Mouse (Mus musculus): ENCODE results near the gene Safb. TPM values are rescaled to one million over a fixed set of nuclear protein-coding genes. Genes with fewer than 3 reads are reported as not detected.
A peak's percentile ranks its signal among the peaks of the same experiment; 100 is the strongest.
"Not testable (repeated sequence)": the region's sequence is repeated elsewhere in the genome, so short reads cannot be mapped to it uniquely, and the experiment has no call there.

Safb gene
- total and polyA plus RNA-seq, 3 experiments: 67.0 to 151 (median 121) TPM

GRCm38 (mm10) chr17:56626260-56626659, 41.6 kb downstream of the Safb start:
- TF ChIP-seq TAL1 (conservative IDR thresholded peaks at IDR 0.05; ENCODE audit: low read depth, low read length): no peak
- TF ChIP-seq POLR2AphosphoS5 (IDR thresholded peaks at IDR 0.05; ENCODE audit: insufficient replicate concordance, low read depth, low read length): no peak
- peaks cover 42% of the 10 kb centered on the region for H3K36me3 ChIP-seq (replicated peaks)
- peak; percentile 16 for DNase-seq (ENCODE audit: low spot score)
- peaks cover 4% of the 10 kb centered on the region; the same call in 1 of the 2 replicates for H3K27me3 ChIP-seq (ENCODE audit: insufficient read depth, low read length)
- peaks cover 50% of the 10 kb centered on the region for H3K4me1 ChIP-seq (ENCODE audit: insufficient read depth, low read depth, low read length)
- H3K9me3 ChIP-seq (replicated peaks): peaks cover 2% of the 10 kb centered on the region; the same call in 1 of the 2 replicates
- no peak for ATAC-seq (ENCODE audit: extremely low read depth, insufficient number of reproducible peaks, low FRiP score, poor library complexity, severe bottlenecking)
- peak overlapping the region; percentile 94 for H3K4me3 ChIP-seq (ENCODE audit: low read depth, low read length)

GRCm38 (mm10) chr17:56626754-56627470, 42.3 kb downstream of the Safb start, which contains the start of gene Lonp1:
Gene Lonp1 (minus strand): TSS chr17:56626887.
- peaks cover 46% of the 10 kb centered on the region for H3K4me1 ChIP-seq (ENCODE audit: insufficient read depth, low read depth, low read length)
- peaks cover 2% of the 10 kb centered on the region; the same call in 1 of the 2 replicates for H3K9me3 ChIP-seq (replicated peaks)
- H3K27me3 ChIP-seq (ENCODE audit: insufficient read depth, low read length): peaks cover 7% of the 10 kb centered on the region
- peak; percentile 84 for ATAC-seq (ENCODE audit: extremely low read depth, insufficient number of reproducible peaks, low FRiP score, poor library complexity, severe bottlenecking)
- no peak for TF ChIP-seq POLR2AphosphoS5 (IDR thresholded peaks at IDR 0.05; ENCODE audit: insufficient replicate concordance, low read depth, low read length)
- no peak for TF ChIP-seq CTCF (IDR thresholded peaks at IDR 0.05; ENCODE audit: low read depth, low read length)
- TF ChIP-seq GATA1 (IDR thresholded peaks at IDR 0.05; ENCODE audit: borderline replicate concordance, low read length): no peak
- no peak for TF ChIP-seq TAL1 (conservative IDR thresholded peaks at IDR 0.05; ENCODE audit: low read depth, low read length)
- no peak for TF ChIP-seq GATA2 (IDR thresholded peaks at IDR 0.05; ENCODE audit: borderline replicate concordance, low read depth, low read length)
- peak within 1 kb of the TSS; percentile 94 for H3K4me3 ChIP-seq (ENCODE audit: low read depth, low read length)
- DNase-seq (ENCODE audit: low spot score): peak; percentile 81
- peaks cover 37% of the 10 kb centered on the region for H3K36me3 ChIP-seq (replicated peaks)

DNA sequence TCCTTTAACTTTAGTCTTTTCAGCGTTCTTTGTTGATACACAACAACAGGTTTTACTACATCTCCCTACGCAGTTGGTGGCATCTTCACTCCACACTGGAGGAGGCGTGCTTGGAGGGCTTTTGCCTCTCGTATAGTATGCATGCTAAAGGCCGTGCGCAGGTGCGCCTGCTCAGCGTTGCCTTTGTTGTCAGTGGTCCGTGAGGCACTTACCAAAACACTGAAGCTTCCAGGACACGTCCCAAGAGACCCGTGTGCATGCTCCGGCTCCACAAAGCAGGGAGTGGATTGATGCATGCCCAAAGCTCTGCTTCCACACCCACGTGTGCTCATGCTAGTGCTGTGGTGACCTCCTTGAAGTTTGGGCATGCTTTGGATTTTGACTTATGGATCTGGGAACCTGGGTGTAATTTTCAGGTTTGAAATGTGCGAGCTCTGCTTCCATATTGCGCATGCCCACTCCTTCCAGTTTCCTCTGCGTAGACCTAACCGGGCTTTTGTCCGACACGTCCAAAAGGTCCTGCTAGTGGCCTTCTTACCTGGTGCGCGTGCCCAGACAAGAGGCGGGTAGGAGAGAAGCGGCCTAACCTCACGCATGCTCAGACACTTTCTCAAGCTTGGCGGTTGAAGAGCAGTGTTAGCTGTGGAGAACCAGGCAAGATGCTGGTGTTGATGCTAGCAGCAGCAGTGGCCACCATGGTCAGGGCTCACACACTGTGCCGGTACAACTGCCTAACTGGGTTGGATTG, 43.1 kb downstream of the Safb start, which contains the start of gene Catsperd:
TSS of gene Catsperd (plus strand) at position 614 of the 748 bp plus-strand sequence.
- Histone ChIP-seq H3K9me3 (replicated peaks) (peaks cover 2% of the 10 kb centered on the region; the same call in 1 of the 2 replicates), H3K4me3 (ENCODE audit: low read depth, low read length) (peak within 1 kb of the TSS; percentile 94), H3K4me1 (ENCODE audit: insufficient read depth, low read depth, low read length) (peaks cover 45% of the 10 kb centered on the region), H3K27me3 (ENCODE audit: insufficient read depth, low read length) (peaks cover 12% of the 10 kb centered on the region), H3K36me3 (replicated peaks) (peaks cover 29% of the 10 kb centered on the region)
- ATAC-seq (ENCODE audit: extremely low read depth, insufficient number of reproducible peaks, low FRiP score, poor library complexity, severe bottlenecking) (no peak), DNase-seq (ENCODE audit: low spot score) (peak; percentile 28)
- no peak for TF ChIP-seq TAL1 (conservative IDR thresholded peaks at IDR 0.05; ENCODE audit: low read depth, low read length)
- TF ChIP-seq POLR2AphosphoS5 (IDR thresholded peaks at IDR 0.05; ENCODE audit: insufficient replicate concordance, low read depth, low read length): no peak
- no peak for TF ChIP-seq GATA1 (IDR thresholded peaks at IDR 0.05; ENCODE audit: borderline replicate concordance, low read length)
- no peak for TF ChIP-seq GATA2 (IDR thresholded peaks at IDR 0.05; ENCODE audit: borderline replicate concordance, low read depth, low read length)
- no peak for TF ChIP-seq CTCF (IDR thresholded peaks at IDR 0.05; ENCODE audit: low read depth, low read length)

GRCm38 (mm10) chr17:56629800-56630781, 45.5 kb downstream of the Safb start:
- not testable (repeated sequence) for ATAC-seq (ENCODE audit: extremely low read depth, insufficient number of reproducible peaks, low FRiP score, poor library complexity, severe bottlenecking); H3K4me3 ChIP-seq (ENCODE audit: low read depth, low read length); H3K9me3 ChIP-seq (replicated peaks); DNase-seq (ENCODE audit: low spot score); H3K36me3 ChIP-seq (replicated peaks)
- peaks cover 34% of the 10 kb centered on the region for H3K27me3 ChIP-seq (ENCODE audit: insufficient read depth, low read length)
- peaks cover 26% of the 10 kb centered on the region for H3K4me1 ChIP-seq (ENCODE audit: insufficient read depth, low read depth, low read length)

GRCm38 (mm10) chr17:56631807-56632206, 47.2 kb downstream of the Safb start:
- Histone ChIP-seq H3K9me3 (replicated peaks) (peaks cover 2% of the 10 kb centered on the region; the same call in 1 of the 2 replicates), H3K36me3 (replicated peaks) (no peaks in the 10 kb centered on the region), H3K27me3 (ENCODE audit: insufficient read depth, low read length) (peaks cover 43% of the 10 kb centered on the region), H3K4me1 (ENCODE audit: insufficient read depth, low read depth, low read length) (peaks cover 19% of the 10 kb centered on the region), H3K4me3 (ENCODE audit: low read depth, low read length) (no peak overlapping the region)
- no peak for DNase-seq (ENCODE audit: low spot score)
- ATAC-seq (ENCODE audit: extremely low read depth, insufficient number of reproducible peaks, low FRiP score, poor library complexity, severe bottlenecking): no peak
- TF ChIP-seq CTCF (IDR thresholded peaks at IDR 0.05; ENCODE audit: low read depth, low read length): no peak
- no peak for TF ChIP-seq POLR2AphosphoS5 (IDR thresholded peaks at IDR 0.05; ENCODE audit: insufficient replicate concordance, low read depth, low read length)
- TF ChIP-seq GATA2 (IDR thresholded peaks at IDR 0.05; ENCODE audit: borderline replicate concordance, low read depth, low read length): no peak
- TF ChIP-seq GATA1 (IDR thresholded peaks at IDR 0.05; ENCODE audit: borderline replicate concordance, low read length): no peak
- TF ChIP-seq TAL1 (conservative IDR thresholded peaks at IDR 0.05; ENCODE audit: low read depth, low read length): no peak
